Mouse (Mus musculus) E14TG2a.4 (cell line): ENCODE results near the gene Ganab.

ENCODE experiments used
- CTCF ChIP-seq: conservative IDR thresholded peaks from 2 replicates; pipeline ENCODE4 v1.5.1; 2014; ENCODE audit warnings: low read length
- NANOG ChIP-seq: IDR thresholded peaks from 2 replicates; pipeline ENCODE4 v1.6.1; 2014; ENCODE audit warnings: borderline replicate concordance, low read length, mixed read lengths

DNA sequence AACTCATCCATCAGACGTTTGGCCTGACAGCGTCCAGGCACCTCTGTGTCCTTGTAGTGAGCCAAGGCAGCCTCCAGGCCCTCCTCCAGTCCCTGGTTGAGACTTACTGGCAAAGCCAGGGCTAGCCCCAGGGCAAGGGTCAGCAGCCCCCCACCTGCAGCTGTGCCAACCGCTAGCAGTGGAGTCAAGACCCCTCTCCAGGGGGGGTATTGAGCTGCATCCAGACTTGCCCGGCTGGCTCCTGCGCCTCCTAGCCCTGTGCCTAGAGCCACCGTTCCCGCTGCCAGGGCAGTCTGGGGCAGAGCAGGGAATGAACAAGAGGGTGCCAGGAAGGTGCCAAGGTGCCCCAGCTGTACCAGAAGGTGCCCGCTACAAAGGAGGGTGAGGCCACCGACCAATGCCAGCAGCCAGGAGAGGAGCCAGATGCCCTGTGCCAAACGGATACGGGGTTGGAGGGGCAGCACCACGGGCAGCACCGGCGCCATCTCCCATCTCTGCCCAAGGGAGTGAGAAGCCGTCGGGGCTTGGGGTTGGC, 30.9 kb downstream of the Ganab start:
- TF ChIP-seq CTCF, result no peak
- TF ChIP-seq NANOG, result no peak
